Mouse (Mus musculus) ES-CJ7 (cell line): Measurements from ENCODE around the gene Frmd8.
"Not testable (repeated sequence)": the region's sequence is repeated elsewhere in the genome, so short reads cannot be mapped to it uniquely, and the experiment has no call there.

Experiments used
- DNase-seq: peaks from one replicate; pipeline ENCODE4 v3.0.0; 2011; ENCODE audit warnings: low read depth, low spot score

The Frmd8 gene

GRCm38 (mm10) chr19:5885838-5886237, 10.8 kb upstream of the Frmd8 start:
- peak; percentile 46 for DNase-seq

DNA sequence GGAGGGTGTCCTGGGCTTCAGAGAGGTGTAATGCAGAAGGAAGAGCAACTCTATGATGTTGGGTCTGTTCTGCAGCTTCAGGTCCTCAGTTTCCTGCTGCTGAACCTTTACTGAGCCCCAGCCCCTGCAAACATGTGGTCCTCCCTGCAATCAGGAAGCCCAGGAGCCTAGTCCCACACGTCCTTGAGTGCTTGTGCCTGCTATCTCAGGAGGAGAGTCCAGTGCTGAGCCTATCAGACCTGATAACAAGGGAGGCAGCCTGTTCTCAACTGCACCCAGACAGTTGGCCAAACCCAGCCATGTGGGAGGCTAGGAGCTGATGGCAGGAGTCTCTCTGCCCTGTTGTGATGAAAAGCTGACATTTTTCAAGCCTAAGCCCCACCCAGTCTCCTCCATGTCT, 8.9 kb upstream of the Frmd8 start:
- no peak for DNase-seq

GRCm38 (mm10) chr19:5882079-5882478, 7.0 kb upstream of the Frmd8 start:
- not testable (repeated sequence) for DNase-seq

DNA sequence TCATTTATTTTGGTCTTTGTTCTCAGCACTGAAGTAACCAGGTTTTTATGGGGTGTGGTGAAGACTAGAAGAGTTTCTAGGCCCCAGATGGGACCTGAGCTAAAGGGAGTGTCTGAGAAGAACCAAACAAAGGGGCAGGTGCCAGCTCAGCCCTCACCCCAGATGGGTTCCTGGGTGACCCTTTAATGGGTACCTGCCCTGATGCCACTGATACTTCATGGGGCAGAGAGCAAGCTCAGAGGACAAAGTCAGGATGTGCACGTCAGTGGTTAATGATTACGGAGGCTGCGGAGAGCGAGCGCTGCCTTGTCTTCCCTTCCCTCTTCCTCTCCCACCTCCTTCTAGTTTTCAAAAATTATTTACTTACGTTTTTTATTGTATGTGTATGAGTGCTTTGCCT, 6.1 kb upstream of the Frmd8 start:
- DNase-seq: no peak

GRCm38 (mm10) chr19:5879735-5880134, 4.7 kb upstream of the Frmd8 start:
- no peak for DNase-seq

DNA sequence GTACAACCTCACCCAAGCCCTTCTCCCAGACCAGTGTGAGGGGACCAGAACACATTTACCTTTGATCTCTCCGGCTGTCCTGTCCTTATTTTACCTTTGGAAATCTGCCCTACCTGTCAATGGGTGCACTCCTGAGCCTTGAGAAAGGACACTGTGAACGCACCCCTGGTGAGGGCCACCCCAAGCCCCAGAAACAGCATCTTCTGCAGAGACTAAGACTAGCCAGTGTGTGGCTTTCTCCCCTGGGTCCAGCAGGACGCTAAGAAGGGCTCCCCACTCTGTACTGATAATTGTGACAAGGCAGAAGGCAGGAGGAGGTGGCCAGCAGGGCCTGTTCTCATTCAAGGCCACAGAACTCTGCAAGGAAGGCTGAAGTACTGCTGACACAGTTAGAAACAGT, 3.8 kb upstream of the Frmd8 start:
- DNase-seq: no peak

- DNase-seq: no peak
Observed at GRCm38 (mm10) chr19:5878362-5878722, 3.3 kb upstream of the Frmd8 start.

- peak; percentile 83 for DNase-seq
Observed at GRCm38 (mm10) chr19:5877618-5878361, 2.7 kb upstream of the Frmd8 start, which contains the start of gene Slc25a45. Slc25a45 (plus strand) TSS chr19:5877808.

DNA sequence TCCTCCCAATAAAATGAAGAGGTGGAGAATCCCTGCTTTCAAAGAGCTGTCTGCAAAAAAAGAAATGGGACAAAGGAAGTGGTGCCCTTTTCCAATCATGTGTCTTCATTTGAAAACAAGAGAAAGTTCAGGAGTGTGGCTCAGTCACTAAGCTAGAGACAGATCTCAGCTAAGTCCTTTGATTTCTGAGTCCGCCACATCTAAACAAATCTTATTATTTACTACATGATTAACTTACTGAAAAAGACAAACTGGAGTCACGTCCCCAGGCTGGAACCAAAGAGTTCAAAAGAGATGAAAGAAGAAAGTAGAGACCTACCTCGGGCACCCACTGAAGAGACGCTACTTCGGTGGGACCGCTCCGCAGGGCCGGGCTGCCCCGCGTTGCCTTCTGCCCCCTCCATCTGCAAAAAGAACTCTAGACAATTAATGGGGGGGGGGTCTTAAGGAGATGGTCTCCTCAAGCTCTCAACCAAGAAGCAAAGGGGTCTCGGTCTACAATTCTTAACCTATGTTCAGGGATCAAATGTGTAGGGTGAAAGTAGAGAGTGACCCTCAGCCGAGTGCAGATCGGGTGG, 594 bp downstream of the Frmd8 start:
- DNase-seq: no peak

GRCm38 (mm10) chr19:5872931-5873556, 2.0 kb downstream of the Frmd8 start:
- DNase-seq: no peak

- no peak for DNase-seq
Observed at GRCm38 (mm10) chr19:5872528-5872927, 2.5 kb downstream of the Frmd8 start.

DNA sequence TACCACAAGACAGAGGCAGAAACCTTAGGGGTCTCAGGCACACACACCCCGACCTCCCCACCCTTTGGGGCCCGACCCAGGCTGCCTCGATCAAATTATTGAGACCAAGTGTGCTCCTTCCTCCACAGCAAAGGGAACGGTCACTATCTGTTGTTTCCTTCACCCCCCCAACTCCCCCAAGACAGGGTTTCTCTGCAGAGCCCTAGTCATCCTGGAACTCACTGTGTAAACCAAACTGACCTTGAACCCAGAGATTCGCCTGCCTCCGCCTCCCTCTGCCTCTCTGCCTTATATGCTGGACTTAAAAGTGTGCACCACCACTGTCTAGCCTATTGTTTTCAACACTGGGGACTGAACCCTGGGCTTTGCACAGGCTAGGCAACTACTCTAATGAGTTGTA, 3.4 kb downstream of the Frmd8 start:
- no peak for DNase-seq

- DNase-seq: peak; percentile 65
Observed at GRCm38 (mm10) chr19:5871273-5871672, 3.8 kb downstream of the Frmd8 start.

GRCm38 (mm10) chr19:5868096-5868495, 7.0 kb downstream of the Frmd8 start:
- no peak for DNase-seq

GRCm38 (mm10) chr19:5864710-5865398, 10.2 kb downstream of the Frmd8 start:
- DNase-seq: no peak

DNA sequence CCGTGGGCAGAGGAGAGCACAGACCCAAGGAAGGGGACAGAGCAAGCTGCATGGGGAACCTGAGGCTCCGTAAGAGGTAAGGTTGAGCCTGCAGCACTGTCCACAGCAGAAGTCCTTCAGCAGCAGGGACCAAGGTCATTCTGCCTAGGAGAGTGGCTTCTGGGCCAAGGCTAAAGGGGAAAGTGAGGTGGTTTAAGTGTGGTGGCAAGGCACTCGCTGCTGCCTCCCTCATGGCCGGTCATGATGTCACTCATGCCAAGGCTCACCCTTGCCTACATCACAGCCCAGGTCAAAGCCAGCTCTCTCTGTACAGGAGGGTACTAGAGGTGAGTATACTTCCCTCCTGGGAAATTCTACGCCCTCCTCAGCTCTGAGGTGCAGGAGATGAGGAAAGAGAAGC, 11.3 kb downstream of the Frmd8 start:
- DNase-seq: no peak

DNA sequence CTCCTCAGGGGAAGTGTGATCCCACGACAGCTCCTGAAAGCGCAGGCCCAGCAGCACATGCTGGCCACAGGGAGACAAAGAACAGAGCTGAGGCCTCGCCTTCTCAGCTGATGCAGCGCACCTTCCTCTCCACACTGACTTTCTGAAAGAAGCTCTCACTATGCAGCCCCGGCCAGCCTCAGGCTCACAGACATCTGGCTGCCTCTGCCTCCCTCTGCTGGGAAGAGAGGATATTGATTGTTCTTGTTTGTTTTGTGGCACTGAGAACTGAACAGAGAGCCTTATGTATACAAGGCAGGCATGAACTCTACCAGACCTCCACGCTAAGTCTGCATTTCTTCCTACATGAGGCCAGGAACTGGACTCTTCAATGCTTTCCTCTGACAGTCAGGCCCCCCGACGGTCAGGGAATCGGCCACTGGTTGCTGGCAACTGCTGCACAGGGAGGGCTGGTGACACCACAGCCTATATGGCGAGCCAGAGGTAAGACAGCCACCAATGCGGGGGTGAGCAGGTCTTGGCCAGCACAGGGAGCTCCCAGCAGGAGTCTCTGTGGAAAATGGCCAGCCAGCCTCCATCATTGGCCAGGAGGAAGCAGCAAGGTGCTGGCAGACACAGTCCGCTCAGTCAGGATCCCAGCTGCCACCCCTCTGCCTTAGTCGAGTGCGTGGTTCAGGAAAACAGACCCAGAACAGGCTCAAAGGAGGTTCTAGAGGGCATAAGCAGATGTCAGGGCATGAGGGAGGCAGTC, 12.6 kb downstream of the Frmd8 start:
- DNase-seq: peak; percentile 53

DNA sequence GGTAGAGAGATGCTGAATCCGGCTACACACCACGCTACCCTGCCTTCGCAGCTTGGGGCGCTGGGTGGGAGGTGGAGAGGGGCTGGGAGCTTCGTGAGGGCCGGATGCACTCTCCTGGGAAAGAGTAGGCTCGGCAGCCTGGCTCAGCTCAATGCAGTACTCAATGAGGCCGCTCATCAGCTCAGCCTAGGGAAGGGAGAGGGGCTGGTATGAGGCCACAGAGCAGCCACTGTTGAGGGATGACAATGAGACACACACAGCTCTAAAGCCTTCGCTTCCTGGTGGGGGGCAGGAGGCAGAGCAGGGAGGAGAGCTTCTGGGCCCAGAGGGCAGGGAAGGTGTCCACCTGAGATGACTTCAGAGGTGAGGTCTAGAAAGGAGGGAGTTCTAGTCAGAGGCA, 18.5 kb downstream of the Frmd8 start:
- DNase-seq: no peak

DNA sequence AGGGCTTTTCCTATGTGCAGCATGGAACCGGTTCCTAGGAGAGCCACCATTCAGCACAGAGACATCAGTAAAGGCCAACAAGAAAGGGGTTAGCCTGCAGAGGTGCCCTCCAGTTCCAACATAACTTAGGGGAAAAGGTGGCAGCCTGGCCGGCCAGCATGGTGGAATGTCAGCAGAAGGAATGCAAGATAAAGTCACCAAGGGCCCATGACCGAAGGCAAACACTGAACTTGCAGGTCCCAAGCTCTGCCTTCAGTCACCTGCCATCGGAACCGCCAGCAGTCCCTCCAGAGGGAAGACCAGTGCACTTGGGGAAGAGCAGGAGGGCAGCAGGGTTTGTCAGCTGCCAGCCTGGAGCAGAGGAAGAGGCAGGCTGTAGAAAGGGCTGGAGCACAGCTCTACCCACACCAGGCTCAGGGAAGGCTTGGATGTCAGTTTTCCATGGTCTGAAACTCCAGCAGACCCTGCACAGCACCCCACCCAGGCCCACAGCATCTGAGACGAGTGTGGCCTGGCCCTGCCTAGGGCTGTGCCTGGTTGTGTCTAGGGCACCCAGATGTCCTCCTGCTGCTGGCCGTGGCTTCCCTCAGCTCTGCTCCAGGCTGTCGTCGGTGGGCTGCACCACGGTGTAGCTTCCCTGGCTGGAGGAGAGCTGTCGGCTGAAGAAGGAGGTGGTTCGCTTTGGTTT, 22.9 kb downstream of the Frmd8 start:
- DNase-seq: no peak

GRCm38 (mm10) chr19:5851481-5851971, 23.5 kb downstream of the Frmd8 start:
- DNase-seq: no peak

GRCm38 (mm10) chr19:5850860-5851259, 24.2 kb downstream of the Frmd8 start:
- no peak for DNase-seq
